Mouse (Mus musculus) G1E (cell line): ENCODE measurements around the gene Elmod2.

ENCODE experiments used
- CTCF ChIP-seq: IDR thresholded peaks from 2 replicates; pipeline ENCODE4 v1.5.1; 2012; ENCODE audit warnings: low read depth, low read length, inconsistent platforms, mixed read lengths
- GATA1 ChIP-seq: IDR thresholded peaks from 2 replicates; pipeline ENCODE4 v1.6.1; 2012; ENCODE audit warnings: borderline replicate concordance, low read length, inconsistent platforms, mixed read lengths
- TAL1 ChIP-seq: conservative IDR thresholded peaks from 2 replicates; pipeline ENCODE4 v1.6.1; 2012; ENCODE audit warnings: low read depth, low read length, inconsistent platforms, mixed read lengths

DNA sequence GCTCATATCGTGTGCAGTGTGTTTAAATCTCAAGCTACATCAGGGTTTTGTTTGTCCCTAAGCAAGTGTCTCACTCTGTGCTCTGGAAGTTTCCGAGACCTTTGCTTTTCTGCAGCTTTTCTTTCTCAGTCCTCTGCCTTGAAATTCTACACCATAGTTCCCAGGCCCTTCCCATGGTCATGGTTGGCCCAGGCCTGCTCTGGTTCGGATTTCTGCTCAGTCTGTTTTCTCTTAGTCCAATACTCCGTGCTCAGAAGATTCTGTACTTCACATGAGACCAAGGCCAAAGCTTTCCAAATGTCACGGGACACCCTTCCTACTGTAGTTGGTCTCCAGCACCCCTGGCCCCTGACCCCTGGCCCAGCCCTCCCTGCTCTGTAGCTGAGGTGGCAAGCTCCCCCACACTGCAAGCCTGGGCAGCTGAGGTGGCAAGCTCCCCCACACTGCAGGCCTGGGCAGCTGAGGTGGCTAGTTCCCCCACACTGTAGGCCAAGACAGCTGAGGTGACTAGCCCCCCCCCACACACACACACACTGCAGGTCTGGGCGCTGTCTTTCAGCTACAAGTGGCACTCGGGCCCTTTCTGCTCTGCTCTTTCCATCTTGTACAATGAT is 31.0 kb upstream of the Elmod2 start:
- TF ChIP-seq CTCF (no peak), GATA1 (no peak), TAL1 (no peak)
